Mouse (Mus musculus) liver, embryonic 14.5 days (tissue): ENCODE data around the gene F830045P16Rik. TPM values are rescaled to one million over a fixed set of nuclear protein-coding genes. Genes with fewer than 3 reads are reported as not detected.

Source experiments
- ATAC-seq: fragments of 200-750 bp; cut with Nextera tagmentation; 2 replicates; pipeline ENCODE4 v1.8.0; 2017; ENCODE audit warnings: moderate number of reproducible peaks, mild to moderate bottlenecking, moderate library complexity; ENCODE audit not compliant: insufficient read depth
- DNase-seq, 3 experiments: peaks; one replicate each; pipeline ENCODE4 v3.0.0-alpha.2; 2012 to 2013; ENCODE audit warnings: low read depth in 3 of 3, low spot score in 3 of 3
- H3K27ac ChIP-seq: fragments of 300-500 bp; sonication (generic); 2 replicates; pipeline ENCODE4 v1.5.1; 2014; ENCODE audit warnings: moderate library complexity, mild to moderate bottlenecking, control low read depth, inconsistent platforms
- H3K27me3 ChIP-seq: fragments of 300-500 bp; sonication (generic); 2 replicates; pipeline ENCODE4 v1.6.1; 2014; ENCODE audit warnings: mild to moderate bottlenecking, low read length, moderate library complexity; ENCODE audit not compliant: control insufficient read depth, insufficient read depth
- H3K36me3 ChIP-seq: fragments of 300-500 bp; sonication (generic); replicated peaks from 2 replicates; pipeline ENCODE4 v1.6.1; 2014; ENCODE audit warnings: low read depth; ENCODE audit not compliant: control insufficient read depth, insufficient read depth
- H3K4me1 ChIP-seq, 2 experiments: fragments of 200-500 bp in 1 of 2; fragments of 300-500 bp in 1 of 2; sonication (generic) in 1 of 2; replicated peaks; 2 replicates each; pipeline ENCODE4 v1.6.1; 2012 to 2014; ENCODE audit warnings: antibody characterized with exemption in 1 of 2, inconsistent platforms in 1 of 2, low read length in 1 of 2; ENCODE audit not compliant: control insufficient read depth in 2 of 2, insufficient read depth in 2 of 2
- H3K4me2 ChIP-seq: fragments of 300-500 bp; sonication (generic); 2 replicates; pipeline ENCODE4 v1.6.1; 2014; ENCODE audit warnings: low read depth, mild to moderate bottlenecking, control low read depth, moderate library complexity
- H3K4me3 ChIP-seq, 2 experiments: fragments of 200-500 bp in 1 of 2; fragments of 300-500 bp in 1 of 2; sonication (generic) in 1 of 2; 2 replicates each; pipeline ENCODE4 v1.5.1; 2012 to 2014; ENCODE audit warnings: low read depth in 2 of 2, low read length in 2 of 2, mild to moderate bottlenecking in 2 of 2, control low read depth in 1 of 2, inconsistent platforms in 1 of 2, moderate library complexity in 1 of 2; ENCODE audit not compliant: insufficient read depth in 1 of 2
- H3K9ac ChIP-seq: fragments of 300-500 bp; sonication (generic); replicated peaks from 2 replicates; pipeline ENCODE4 v1.6.1; 2014; ENCODE audit warnings: mild to moderate bottlenecking, control low read depth, moderate library complexity
- H3K9me3 ChIP-seq: fragments of 300-500 bp; sonication (generic); 2 replicates; pipeline ENCODE4 v1.6.1; 2016; ENCODE audit warnings: low read length, mixed read lengths; ENCODE audit not compliant: control insufficient read depth
- CTCF ChIP-seq: IDR thresholded peaks from 2 replicates; pipeline ENCODE4 v1.5.1; 2016; ENCODE audit warnings: antibody characterized with exemption, low read depth, control low read depth
- EP300 ChIP-seq: IDR thresholded peaks from 2 replicates; pipeline ENCODE4 v1.6.1; 2016; ENCODE audit warnings: antibody characterized with exemption, low read depth
- WGBS: fragments of 180-500 bp; shearing (Covaris S2); extraction: QIAGEN DNeasy Blood & Tissue Kit; methylation state at CpG from one replicate; pipeline ENCODE4 v1.1.7; 2014; ENCODE audit not compliant: insufficient replicate concordance; 5-methylcytosine and 5-hydroxymethylcytosine counted together
- polyA plus RNA-seq, 2 experiments: library from polyadenylated mRNA; depleted of rRNA in 1 of 2; stranded (reverse) in 1 of 2; unstranded in 1 of 2; fragments of >200 nt; fragmentation: Nextera tagmentation in 1 of 2; extraction: Ambion mirVana in 1 of 2; gene quantifications; 2 replicates each; pipeline versions ENCODE4 v1.2.1 to v1.2.3; 2012 to 2014

The F830045P16Rik gene
- polyA plus RNA-seq, 2 experiments: 0.02 TPM; not detected in 1

DNA sequence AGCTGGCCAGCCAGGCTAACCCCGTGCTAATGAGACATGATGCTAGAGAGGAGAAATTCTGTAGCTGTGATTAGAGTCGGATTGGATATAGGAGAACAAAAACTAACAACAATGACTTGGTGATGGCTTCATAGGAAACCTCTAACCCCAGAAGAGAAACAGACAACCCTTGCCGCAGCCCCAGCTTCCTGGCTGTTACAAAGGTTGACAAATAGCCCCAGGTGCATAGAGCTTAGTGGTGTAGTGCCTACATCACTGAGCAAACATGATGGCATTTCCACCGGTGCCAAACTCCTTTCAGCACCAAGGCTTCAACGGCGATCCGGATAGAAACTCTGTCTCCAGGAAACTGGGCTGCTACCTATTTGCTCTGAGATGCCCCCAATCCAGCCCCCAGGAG, 9.2 kb upstream of the F830045P16Rik start:
- ATAC-seq: no peak
- H3K4me1 ChIP-seq: peaks cover 0 to 2% of the 10 kb centered on the region in 2 experiments; a peak in 1 of 4 replicates
- H3K9me3 ChIP-seq: no peaks in the 10 kb centered on the region
- H3K27ac ChIP-seq: no peak overlapping the region
- WGBS: 56% methylated on average over 7 of the region's 7 CpGs
- no peak overlapping the region for H3K4me2 ChIP-seq
- H3K9ac ChIP-seq: no peak overlapping the region
- DNase-seq: no peak
- H3K27me3 ChIP-seq: no peaks in the 10 kb centered on the region
- no peaks in the 10 kb centered on the region for H3K36me3 ChIP-seq
- no peak for TF ChIP-seq EP300
- no peak for TF ChIP-seq CTCF
- H3K4me3 ChIP-seq: no peak overlapping the region

DNA sequence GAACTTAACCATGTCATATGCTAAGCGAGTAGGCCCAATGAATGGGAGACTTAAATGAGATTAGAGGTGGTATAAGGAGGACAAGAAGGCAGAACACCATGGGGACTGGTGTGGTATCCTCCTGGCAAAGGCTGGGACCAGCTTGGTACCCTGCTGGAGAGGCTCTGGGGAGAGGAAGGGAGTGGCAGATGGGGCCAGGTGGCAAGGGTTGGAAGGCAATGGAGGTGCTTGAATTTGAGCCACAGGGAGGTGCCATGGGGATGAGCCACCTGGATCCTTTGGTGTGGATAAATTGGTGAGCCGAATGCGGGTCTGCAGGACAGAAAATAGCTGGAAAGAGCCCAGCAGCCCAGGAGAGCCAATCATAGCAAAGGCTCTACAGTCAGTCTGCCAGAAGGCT, 8.5 kb upstream of the F830045P16Rik start:
- ATAC-seq (no peak), DNase-seq (no peak)
- TF ChIP-seq CTCF (no peak), EP300 (no peak)
- Histone ChIP-seq H3K9ac (no peak overlapping the region), H3K9me3 (no peaks in the 10 kb centered on the region), H3K4me3 (no peak overlapping the region), H3K27ac (no peak overlapping the region), H3K27me3 (no peaks in the 10 kb centered on the region), H3K36me3 (no peaks in the 10 kb centered on the region), H3K4me2 (no peak overlapping the region), H3K4me1 (peaks cover 0 to 2% of the 10 kb centered on the region in 2 experiments; a peak in 1 of 4 replicates)
- WGBS: 45% methylated on average over 3 of the region's 3 CpGs

DNA sequence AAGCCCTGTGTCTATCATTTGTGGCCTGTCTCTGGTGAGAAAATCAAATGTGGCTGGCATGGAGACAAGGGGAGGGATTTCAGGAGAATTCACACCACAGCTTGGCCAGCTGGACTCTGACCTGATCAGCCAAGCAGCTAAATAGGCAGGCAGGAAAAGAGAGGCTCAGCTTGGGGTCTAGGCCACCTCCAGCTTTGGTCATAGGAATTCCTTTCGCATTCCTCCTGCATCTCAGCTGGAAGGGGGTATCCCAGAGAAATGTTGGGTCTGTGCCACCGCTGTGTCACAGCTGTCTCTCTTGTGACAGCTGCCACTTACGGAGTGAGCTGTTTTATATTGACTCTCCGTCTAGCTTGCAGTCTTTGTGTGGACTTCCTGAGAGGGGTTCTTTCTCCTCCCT, 8.0 kb upstream of the F830045P16Rik start:
- WGBS: 60% methylated on average over 4 of the region's 4 CpGs
- Histone ChIP-seq H3K4me3 (no peak overlapping the region), H3K9ac (no peak overlapping the region), H3K4me1 (peaks cover 0 to 2% of the 10 kb centered on the region in 2 experiments; a peak in 1 of 4 replicates), H3K36me3 (no peaks in the 10 kb centered on the region), H3K27ac (no peak overlapping the region), H3K4me2 (no peak overlapping the region), H3K9me3 (no peaks in the 10 kb centered on the region), H3K27me3 (no peaks in the 10 kb centered on the region)
- no peak for DNase-seq
- ATAC-seq: no peak
- no peak for TF ChIP-seq CTCF
- no peak for TF ChIP-seq EP300

DNA sequence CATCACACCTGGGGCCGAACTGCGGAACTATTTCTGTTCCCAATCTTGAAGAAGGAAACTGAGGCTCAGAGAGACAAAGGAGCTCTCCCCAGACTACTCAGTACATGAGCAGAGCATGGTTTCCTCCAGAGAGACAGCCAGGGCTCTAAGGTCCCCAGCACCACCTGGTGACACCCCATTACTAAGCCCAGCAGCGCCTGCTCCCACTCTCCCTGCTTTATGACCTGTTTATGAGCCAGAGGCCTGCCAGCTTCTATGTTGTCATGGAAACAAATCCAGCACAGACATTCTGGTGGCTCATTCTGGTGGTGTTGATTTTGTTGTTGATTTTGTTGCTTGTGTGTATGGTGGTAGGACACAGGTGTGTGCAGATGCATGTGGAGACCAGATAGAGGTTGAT, 3.6 kb upstream of the F830045P16Rik start:
- Histone ChIP-seq H3K27ac (no peak overlapping the region), H3K4me3 (no peak overlapping the region), H3K27me3 (no peaks in the 10 kb centered on the region), H3K9ac (no peak overlapping the region), H3K36me3 (no peaks in the 10 kb centered on the region), H3K9me3 (no peaks in the 10 kb centered on the region), H3K4me2 (no peak overlapping the region), H3K4me1 (peaks cover 0 to 2% of the 10 kb centered on the region in 2 experiments; a peak in 1 of 4 replicates)
- ATAC-seq: no peak
- 69% methylated on average over 3 of the region's 3 CpGs for WGBS
- no peak for DNase-seq
- no peak for TF ChIP-seq EP300
- no peak for TF ChIP-seq CTCF

DNA sequence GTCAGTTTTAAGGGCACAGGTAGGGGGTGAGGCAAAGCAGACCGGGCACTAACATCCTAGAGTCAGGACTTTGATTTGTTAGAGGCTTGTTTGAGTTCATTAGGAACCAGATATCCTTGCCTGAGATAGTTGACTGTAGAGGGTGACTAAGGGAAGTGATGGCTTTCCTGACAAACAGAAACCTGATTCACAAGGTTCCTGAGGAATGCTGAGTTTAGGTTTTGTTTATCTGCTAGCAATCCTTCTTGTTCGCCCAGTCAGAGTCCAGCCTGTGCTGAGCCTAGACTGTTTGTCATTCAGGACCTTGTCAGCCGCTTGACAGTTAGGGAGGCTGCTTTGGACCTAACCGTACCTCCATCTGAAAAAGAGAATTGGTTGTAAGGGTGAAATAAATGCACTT, 2.8 kb upstream of the F830045P16Rik start:
- 42% methylated on average over 4 of the region's 4 CpGs for WGBS
- TF ChIP-seq EP300: no peak
- TF ChIP-seq CTCF: no peak
- no peak overlapping the region for H3K9ac ChIP-seq
- H3K4me3 ChIP-seq: no peak overlapping the region
- H3K36me3 ChIP-seq: no peaks in the 10 kb centered on the region
- no peaks in the 10 kb centered on the region for H3K27me3 ChIP-seq
- H3K4me2 ChIP-seq: no peak overlapping the region
- DNase-seq (no peak), ATAC-seq (no peak)
- no peak overlapping the region for H3K27ac ChIP-seq
- H3K9me3 ChIP-seq: no peaks in the 10 kb centered on the region
- 0 out of 4 replicates have a peak, but pooled peaks cover 0 to 2% of the 10 kb centered on the region in 2 experiments for H3K4me1 ChIP-seq
